Mouse (Mus musculus): ENCODE results near the gene Camk1d. TPM values are rescaled to one million over a fixed set of nuclear protein-coding genes. Genes with fewer than 3 reads are reported as not detected.

Camk1d gene
- total RNA-seq, 2 experiments from 2014 or later = 0.96 to 2.0 TPM

DNA sequence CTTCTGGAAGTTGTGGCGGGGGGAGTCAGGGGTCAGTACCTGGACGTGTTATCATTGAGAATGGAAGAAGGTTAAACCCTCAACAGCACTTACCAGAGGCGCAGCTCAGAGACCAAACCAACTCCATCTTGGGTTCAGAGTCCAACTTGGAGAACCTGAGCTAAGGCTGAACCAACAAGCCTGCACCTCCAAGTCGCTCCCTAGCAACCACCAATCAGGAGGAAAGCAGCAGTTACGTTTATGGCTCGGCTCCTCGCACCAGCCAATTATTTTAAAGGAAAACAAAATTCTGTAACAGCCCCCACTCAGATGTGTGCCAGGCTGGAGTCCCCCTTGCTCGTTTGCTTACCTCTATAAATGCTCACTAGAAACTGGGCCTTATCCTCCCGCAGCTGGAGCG is 44.2 kb downstream of the Camk1d start:
- intact Hi-C loops (cut with DNase I) = no loop called here
- DNase-seq = no peak

DNA sequence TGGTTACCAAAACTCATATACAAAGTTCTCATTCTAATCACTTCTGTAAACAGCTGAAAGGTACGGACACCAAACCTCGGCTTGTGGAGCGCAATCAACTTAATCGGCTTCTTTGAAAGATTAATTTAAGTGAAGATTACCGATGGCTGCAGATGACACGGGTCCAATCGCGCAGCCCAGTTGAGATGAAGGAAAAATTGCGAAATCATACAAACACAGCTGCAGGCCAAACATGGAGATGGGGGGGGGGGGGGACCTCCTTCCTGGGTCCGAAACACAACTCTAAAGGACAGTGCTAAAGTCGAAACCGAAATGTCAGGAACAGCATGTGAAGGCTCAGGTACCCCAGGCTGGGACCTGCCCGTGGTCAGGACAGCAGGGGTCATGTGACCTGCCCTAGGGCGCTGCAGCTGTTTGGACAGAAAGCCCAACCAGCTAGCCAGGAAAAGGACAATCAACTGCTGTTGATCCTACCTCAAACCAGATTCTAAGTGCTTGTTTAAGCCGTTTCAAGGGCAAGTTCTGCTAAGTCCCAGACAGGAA is 44.7 kb downstream of the Camk1d start:
- intact Hi-C loops (cut with DNase I) = no loop called here
- peak in 1 of 2 experiments; percentile 23 for DNase-seq

DNA sequence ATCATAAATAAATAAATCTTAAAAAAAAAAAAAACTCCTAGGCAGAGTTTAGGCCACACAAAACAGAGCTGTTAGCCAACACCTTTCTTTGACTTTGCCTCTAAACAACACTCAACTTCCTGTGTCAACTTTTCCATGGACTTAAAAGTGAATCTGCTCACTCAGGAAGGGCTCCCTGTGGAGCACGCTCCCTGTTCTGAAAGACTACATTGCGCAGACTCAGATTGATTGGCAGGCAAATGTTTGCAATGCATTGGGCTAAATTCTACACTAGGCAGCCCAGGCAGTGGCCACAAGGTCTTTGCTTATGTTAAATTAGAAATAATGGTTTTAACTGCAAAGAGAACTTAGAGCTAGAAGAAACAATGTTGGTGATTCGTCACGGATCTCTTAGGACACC is 45.4 kb downstream of the Camk1d start:
- intact Hi-C loops (cut with DNase I) = no loop called here
- no peak for DNase-seq

DNA sequence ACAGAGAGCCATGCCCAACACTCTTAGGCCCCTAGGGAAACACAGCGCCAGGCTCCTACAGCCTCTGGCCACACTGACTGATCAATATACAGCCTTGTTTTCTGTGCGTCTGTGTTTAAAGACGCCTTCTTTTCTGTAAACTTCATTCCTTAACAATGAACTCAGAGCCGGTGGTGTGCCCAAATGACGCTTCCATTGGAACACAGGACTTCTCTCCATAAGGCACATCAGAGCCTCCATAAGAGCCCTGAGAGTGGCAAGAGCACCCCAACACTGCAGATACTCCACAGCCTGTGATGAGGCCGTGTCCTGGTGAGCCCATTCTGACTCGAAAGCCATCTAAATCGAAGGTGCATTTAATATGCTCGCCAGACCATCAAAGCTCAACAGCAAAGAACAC is 50.8 kb downstream of the Camk1d start:
- DNase-seq = no peak
- intact Hi-C loops (cut with DNase I) = no loop called here

DNA sequence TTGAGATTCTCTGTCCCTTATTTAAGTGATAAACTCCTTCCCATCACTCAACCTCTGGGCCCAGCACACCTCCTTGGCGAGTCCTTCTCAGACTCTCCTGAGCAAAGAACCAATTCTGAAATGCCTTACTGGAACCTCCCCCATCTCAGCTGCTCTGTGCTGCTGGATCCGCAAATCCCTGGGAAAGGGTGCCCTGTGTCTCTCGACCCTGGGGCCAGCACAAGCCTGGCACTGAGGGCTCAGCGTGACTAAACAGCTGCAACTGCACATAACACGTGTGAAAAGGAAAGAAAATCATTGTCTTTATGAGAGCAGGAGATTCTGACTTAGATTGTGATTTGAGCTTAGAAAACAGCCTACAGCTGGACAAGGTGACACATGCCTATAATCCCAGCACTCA is 52.4 kb downstream of the Camk1d start:
- intact Hi-C loops (cut with DNase I) = no loop called here
- no peak for DNase-seq

DNA sequence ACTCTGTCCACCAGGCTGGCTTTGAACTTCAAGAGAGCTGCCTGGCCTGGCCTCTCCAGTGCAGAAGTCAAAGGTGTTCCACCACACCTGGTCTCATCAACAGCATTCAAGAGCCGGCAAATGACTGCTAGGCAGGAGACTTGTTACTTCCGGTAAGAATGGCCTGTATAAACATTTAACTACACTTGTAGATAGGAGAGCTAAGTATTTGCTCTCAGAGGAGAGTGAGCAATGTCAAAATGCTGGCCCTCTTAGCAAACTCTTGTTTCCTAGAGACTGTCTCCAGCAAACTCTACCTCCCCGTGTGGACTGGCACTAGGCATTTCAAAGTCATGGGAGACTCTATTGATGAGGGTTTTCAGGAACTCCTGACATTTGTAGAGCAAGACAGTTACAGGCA is 56.3 kb downstream of the Camk1d start:
- intact Hi-C loops (cut with DNase I) = no loop called here
- DNase-seq = no peak

DNA sequence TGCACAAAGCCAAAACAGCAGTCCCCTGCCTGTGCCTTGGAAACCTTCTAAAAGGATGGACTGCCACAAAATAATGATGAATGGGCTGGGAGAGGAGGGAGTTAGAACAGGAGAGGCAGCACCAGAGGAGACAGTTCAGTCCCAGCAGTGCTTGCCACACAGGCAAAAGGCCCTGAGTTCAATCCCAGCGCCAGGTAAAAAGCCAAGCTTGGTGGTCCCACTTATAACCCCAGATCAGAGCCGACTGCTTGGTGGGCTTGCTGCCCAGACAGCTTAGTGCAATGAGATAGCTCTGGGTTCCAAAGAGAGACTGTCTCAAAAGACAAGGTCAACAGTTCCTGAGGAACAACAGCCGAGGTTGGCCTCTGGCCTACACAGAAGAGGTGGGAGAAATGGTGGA is 58.0 kb downstream of the Camk1d start:
- intact Hi-C loops (cut with DNase I) = no loop called here
- DNase-seq = no peak

DNA sequence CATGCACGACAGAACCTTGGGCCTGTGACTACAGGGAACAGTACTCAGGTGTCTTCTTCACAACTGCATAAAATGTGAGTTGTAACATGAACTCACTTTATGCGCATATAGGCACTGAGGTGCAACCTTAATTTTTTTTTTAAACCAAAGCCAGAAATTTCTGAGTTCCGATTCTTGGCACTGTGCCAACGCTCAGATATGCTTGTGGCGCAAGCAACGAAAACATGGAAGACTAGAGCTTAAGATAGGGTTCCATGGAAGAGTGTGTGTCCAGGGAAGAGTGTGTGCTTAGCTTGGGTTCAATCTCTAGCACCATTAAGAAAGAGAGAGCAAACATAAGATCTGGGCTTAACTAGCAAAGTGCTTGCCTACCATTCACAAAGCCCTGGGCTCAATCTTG is 62.2 kb downstream of the Camk1d start:
- DNase-seq = no peak
- intact Hi-C loops (cut with DNase I) = no loop called here

DNA sequence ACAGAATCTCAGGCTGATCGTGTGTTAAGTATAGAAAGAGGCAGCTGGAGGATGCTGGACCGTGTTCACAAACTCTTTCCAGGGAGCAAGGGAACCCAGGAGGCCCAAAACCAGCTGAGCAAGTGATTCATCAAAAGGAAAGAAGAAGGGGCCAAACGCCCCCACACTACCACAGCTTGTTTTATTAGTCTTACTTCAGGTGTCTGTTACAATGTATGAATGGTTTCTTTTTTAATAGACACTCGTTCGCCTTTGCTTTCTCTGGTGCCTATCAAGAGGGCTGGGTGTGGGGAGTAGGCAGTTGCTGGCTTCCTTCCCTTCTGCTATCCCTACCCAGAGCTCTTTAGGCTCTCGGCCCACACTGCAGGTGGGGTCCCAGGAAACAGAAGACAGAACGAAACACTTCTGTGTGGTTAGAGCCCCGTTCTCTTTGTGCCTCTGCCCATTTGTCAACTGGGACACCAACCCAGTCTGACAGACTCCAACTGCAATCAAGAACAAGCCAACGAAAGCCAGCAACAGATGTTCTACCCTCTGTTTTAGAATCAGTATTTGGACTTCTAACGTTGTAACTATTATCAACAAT is 62.9 kb downstream of the Camk1d start:
- intact Hi-C loops (cut with DNase I) = no loop called here
- no peak for DNase-seq

DNA sequence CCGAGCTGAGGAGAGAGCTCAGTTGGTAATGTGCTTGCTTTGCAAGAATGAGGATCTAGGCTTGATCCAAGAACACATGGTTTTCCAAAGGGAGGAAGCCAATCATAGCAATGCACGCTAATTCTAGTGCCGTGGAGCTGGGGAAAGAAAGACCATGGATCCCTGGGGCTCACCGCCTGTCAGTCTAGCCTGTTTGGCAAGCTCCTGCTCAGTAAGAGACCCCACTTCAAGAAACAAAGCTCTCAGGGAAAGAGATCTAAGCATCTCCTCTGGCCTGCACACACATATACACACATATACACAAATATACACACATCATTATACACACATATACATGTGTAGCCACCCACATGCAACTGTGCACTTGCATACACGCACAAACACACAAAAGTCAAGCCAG is 65.1 kb downstream of the Camk1d start:
- intact Hi-C loops (cut with DNase I) = no loop called here
- DNase-seq = no peak

DNA sequence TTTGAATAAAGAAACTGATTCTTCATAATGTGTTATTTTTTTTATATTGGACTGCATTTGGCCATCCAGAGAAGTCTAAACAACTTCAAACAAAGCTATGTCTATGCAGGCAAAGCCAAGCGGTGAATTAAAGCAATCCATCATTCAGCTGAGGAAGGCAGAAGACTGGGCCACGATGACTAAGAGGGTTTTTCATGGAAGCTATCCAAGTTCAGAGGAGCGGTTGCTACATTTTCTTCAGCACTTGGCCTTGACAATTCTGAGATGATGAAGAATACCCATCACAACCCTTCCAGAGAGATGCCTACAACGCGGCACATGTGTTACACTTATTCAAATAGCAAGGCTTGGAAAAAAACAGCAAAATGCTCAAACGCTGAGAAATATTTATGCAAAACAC is 65.6 kb downstream of the Camk1d start:
- no peak for DNase-seq
- intact Hi-C loops (cut with DNase I) = no loop called here

DNA sequence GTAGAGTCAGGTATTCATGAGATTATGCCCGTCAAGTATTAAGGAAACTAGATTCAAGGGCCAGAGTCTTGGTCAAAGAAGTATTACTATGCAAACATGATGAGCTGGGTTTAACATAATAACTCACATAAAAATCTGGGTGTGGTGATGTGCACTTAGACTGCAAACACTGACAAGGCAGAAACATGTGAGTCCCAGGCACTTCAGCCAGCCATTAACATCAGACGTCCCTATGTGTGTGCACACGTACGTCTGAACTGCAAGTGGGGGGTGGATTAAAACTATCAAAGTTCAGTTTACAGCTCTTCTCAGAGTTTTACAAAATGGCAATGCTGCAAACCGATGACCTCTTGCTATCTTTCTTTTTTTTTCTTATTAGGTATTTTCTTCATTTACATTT is 68.0 kb downstream of the Camk1d start:
- intact Hi-C loops (cut with DNase I) = no loop called here
- DNase-seq = no peak

DNA sequence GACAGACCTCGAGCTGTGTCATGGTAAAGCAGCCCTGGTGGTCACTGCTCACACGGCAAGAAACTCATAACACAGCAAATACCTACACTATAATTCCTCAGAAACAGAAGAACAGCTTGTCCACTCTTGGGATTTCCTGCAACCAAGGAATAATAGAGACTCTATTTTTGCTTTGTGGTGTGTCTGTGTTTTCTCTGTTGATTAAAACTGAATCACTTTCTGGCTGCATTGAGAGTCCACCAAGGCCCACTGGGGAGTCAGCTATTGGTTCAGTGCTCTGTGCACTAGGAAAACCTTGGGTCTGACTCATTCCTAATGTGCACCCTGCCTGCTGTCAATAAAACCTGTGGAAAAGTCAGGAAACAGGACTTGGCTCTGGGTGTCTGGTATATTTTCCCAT is 68.7 kb downstream of the Camk1d start:
- DNase-seq = no peak
- intact Hi-C loops (cut with DNase I) = no loop called here

DNA sequence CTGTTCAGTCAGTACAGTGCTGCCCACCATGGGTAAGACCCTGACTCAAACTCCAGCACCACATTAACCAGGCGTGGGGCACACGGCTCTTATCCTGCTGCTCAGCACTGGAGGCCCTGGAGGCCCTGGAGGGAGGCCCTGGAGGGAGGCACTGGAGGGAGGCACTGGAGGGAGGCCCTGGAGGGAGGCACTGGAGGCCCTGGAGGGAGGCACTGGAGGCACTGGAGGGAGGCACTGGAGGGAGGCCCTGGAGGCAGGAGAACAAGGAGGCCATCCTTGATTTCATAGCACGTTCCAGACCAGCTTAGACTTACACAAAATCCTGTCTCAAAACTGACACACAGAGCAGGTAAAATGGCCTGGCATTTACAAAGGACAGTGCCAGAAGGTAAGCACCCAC is 70.4 kb downstream of the Camk1d start:
- intact Hi-C loops (cut with DNase I) = no loop called here
- no peak for DNase-seq

DNA sequence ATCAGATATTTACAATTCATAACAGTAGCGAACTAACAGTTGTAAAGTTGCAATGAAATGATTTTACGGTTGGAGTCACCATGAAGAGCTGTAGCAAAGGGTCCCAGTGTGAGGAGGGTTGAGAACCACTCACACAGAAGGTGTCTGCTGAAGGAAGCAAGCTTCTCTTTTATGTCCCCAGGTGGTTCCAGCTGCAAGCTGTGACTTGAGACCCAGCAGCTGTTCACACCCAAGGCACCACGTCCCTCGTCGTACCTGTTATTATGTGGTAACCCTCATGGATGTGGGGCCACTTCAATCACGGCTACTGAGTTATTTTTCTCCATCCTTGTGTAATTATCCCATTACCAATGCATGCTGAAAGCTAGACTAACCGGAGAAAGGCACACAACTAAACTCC is 71.1 kb downstream of the Camk1d start:
- DNase-seq = no peak
- intact Hi-C loops (cut with DNase I) = no loop called here

DNA sequence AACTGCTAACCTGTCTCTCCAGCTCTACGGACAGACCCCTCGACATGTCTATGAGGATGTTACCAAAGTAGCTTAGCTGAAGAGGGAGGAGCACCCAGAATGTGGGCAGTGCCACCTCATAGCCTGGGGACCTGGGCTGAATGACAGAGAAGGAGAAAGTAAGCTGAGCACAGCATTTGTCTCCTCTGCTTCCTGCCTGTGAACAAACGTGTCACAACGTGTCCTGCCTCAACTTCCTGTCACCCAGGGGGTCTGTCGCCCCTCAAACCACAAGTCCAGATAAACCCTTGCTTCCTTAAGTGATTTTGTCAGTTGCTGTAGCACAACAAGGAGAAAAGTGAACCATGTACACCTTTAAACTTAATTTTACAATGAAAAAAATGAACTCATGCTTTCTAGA is 71.7 kb downstream of the Camk1d start:
- intact Hi-C loops (cut with DNase I) = no loop called here
- no peak for DNase-seq

DNA sequence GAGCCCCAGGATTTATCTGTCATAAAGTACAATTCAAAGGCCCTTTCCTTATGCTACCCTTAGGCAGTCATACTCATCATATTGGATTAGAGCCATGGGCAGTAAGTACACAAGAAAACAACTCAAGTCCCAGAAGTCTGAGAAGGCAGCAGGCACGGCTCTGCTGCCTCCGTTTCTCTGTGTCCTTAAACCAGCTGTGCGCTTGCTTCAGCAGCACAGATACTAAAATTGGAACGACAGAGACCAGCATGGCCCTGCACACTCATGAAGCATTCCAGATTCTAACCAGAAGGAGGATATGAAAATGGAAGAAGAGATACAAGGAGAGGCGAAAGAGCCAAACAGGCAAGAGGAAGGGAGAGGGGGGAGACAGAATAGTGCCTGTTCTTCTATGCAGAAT is 72.6 kb downstream of the Camk1d start:
- intact Hi-C loops (cut with DNase I) = no loop called here
- no peak for DNase-seq

DNA sequence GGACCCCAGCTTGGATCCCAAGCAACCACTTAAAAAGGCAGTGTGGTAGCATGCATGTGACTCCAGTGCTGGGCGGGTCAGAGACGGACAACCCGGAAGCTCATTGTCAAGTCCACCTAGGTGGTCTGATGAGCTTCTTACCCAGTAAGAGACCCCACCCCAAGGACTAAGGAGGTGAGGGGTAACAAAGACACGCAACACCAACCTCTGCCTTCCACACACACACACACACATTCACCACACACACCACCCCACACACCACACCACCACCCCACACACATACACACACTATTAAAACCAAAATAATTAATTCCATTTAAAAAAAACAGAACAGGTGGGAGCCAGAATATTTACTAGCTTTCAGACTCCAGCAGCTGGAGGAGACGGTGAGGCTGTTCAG is 73.7 kb downstream of the Camk1d start:
- no peak for DNase-seq
- intact Hi-C loops (cut with DNase I) = no loop called here

DNA sequence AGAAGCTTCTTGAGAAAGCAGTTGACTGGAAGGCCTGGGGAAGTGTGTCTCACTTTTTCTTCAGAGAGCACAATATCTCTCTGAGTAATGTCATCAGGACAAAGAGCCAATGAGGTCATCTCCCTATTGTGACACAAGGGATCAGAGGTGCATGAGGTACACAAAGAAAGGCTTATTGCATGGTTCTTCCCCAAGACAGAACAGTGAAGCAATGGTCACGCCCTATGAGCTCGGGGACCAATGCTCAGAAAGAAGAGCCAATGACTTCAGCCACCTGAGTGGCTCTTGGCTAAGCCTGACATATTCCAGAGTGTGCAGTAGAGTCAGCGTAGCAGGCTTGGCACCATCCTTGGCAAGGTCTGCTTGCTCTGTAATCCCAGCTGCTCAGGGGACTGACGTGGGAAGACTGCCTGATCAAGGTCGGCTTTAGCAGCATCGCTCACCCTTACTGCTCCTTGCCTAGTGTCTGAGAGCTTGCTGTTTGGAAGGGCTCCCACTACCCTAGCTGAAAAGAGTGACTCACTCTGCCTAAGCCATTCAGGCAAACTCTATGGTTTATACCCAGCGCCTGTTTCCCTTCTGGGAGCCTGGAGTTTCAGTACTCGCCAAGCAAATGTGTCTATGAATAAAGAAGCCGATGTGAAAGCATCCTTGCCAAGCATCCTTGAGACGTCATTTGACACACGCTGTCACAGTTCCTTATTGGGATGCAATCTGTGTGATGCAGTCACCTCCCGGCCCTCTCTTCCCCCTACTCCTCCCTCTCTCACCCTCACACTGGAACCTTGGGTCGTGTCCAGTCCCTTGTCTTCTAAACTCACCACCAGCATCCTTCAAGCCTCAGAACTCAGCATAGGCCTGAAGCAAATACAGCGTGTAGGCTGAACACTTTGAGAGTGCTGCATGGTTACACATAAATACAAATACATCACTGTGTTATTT is 77.2 kb downstream of the Camk1d start:
- intact Hi-C loops (cut with DNase I) = no loop called here
- DNase-seq = no peak

DNA sequence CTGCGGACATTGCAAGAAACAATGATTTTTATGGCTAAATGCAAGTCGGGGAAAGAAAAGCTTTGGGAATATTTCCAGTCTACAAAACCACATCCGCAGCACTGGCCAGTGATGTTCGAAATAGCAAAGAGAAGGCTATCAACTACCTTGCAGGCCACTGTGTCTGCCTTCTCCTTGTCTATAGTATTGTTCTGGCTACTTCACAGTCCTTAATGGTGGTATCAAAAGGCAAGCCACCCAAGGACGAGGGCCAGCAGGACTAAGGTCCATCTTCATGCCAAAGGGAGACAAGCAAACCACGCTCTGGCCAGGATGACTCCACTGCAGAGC is 82.0 kb downstream of the Camk1d start:
- intact Hi-C loops (cut with DNase I) = no loop called here
- DNase-seq = no peak

DNA sequence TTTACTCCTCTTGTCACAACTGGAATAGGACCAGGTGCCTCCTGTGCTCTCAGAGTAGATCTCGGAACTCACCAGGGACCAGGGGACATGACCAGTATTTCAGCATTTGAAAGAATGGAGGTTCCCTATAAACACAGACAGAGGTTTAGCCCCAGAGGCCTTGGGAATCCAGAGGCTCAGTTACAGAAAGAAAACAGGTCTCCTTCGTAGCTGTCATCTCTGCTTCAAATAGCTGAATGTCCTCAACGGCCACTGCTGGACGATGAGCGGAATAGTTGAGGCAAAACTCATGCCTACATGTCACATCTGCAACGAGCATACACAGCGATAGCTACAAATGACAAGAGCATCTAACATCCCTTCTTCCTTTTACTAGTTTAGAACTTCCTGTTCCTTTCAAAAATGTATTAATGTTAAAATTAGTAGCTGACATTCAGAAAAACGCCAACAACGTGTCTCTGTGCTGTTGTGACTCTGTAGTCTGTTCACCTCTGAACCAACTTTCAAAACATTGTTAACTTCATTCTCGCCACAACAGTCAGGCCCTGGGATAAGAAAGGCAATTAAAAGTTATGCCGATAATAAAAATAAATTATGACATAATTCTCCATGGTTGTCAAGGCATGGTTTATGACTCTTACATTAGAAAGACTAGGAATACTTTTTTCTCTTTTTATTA is 82.5 kb downstream of the Camk1d start:
- intact Hi-C loops (cut with DNase I) = no loop called here

DNA sequence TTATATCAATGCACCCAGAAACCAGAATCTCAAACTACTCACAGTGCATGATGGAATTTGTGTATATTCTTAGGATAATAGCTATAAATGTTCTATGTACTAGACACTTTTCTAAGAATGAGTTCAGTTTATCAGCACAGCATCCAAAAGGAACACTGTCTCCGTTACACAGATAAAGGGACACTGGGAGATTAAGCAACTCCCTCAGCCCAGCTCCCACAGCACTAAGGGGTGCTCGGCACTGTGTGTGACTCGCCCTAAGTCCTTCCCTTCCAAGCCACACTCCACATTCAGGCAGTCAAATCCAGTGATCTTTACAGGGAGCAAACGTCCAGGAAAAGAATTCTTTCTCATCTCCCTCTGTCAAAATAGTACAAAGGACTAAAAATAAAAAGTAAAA is 83.6 kb downstream of the Camk1d start:
- no peak for DNase-seq
- intact Hi-C loops (cut with DNase I) = no loop called here

More for the DNA sequence above, 82.5 kb downstream of the Camk1d start:
- no peak for DNase-seq
